Mouse (Mus musculus): Measurements from ENCODE around the gene Mptx2.
"Not testable (repeated sequence)": the region's sequence is repeated elsewhere in the genome, so short reads cannot be mapped to it uniquely, and the experiment has no call there.

The Mptx2 gene

GRCm38 (mm10) chr1:173277677-173278076, at the start of gene Mptx2:
TSS of gene Mptx2 (minus strand) at chr1:173277777.
- no peak for DNase-seq (ENCODE audit: low spot score in 2 of 2)

GRCm38 (mm10) chr1:173326552-173326951, 49.0 kb upstream of the Mptx2 start:
- DNase-seq (ENCODE audit: low spot score in 2 of 2), result no peak

- no peak for DNase-seq (ENCODE audit: low spot score in 2 of 2)
Measured at GRCm38 (mm10) chr1:173325395-173325794, 47.8 kb upstream of the Mptx2 start.

GRCm38 (mm10) chr1:173324961-173325360, 47.4 kb upstream of the Mptx2 start:
- no peak for DNase-seq (ENCODE audit: low spot score in 2 of 2)

- DNase-seq (ENCODE audit: low spot score in 2 of 2), result no peak
Measured at GRCm38 (mm10) chr1:173323839-173324585, 46.4 kb upstream of the Mptx2 start.

GRCm38 (mm10) chr1:173322249-173322627, 44.7 kb upstream of the Mptx2 start:
- no peak for DNase-seq (ENCODE audit: low spot score in 2 of 2)

- no peak for DNase-seq (ENCODE audit: low spot score in 2 of 2)
Measured at GRCm38 (mm10) chr1:173321593-173322248, 44.1 kb upstream of the Mptx2 start.

- DNase-seq (ENCODE audit: low spot score in 2 of 2), result no peak
Measured at GRCm38 (mm10) chr1:173317925-173318477, 40.4 kb upstream of the Mptx2 start.

- DNase-seq (ENCODE audit: low spot score in 2 of 2), result no peak
Measured at GRCm38 (mm10) chr1:173315725-173316124, 38.1 kb upstream of the Mptx2 start.

- DNase-seq (ENCODE audit: low spot score in 2 of 2), result not testable (repeated sequence)
Measured at GRCm38 (mm10) chr1:173313535-173314050, 36.0 kb upstream of the Mptx2 start.

GRCm38 (mm10) chr1:173302795-173303194, 25.2 kb upstream of the Mptx2 start:
- DNase-seq (ENCODE audit: low spot score in 2 of 2), result not testable (repeated sequence)

GRCm38 (mm10) chr1:173265701-173266100, 11.9 kb downstream of the Mptx2 start, which contains the start of gene Olfr418:
TSS of gene Olfr418 (plus strand) at chr1:173266001.
- DNase-seq (ENCODE audit: low spot score in 2 of 2), result no peak

GRCm38 (mm10) chr1:173249888-173250287, 27.7 kb downstream of the Mptx2 start:
- DNase-seq (ENCODE audit: low spot score in 2 of 2), result no peak

GRCm38 (mm10) chr1:173237004-173237403, 40.6 kb downstream of the Mptx2 start:
- not testable (repeated sequence) for DNase-seq (ENCODE audit: low spot score in 2 of 2)

- DNase-seq (ENCODE audit: low spot score in 2 of 2), result no peak
Measured at GRCm38 (mm10) chr1:173227081-173227480, 50.5 kb downstream of the Mptx2 start, which contains the start of gene Fcer1a. TSS of gene Fcer1a (minus strand) at chr1:173227214.

Data from urinary bladder, postnatal 4 days (tissue).